Mouse (Mus musculus) spleen, postnatal 4 days (tissue): Measurements from ENCODE around the gene Olfr538.
"Not testable (repeated sequence)": the region's sequence is repeated elsewhere in the genome, so short reads cannot be mapped to it uniquely, and the experiment has no call there.

Experiments used
- DNase-seq, 2 experiments: peaks; one replicate each; pipeline ENCODE4 v3.0.0; 2022; ENCODE audit warnings: low spot score in 2 of 2

Olfr538 gene

DNA sequence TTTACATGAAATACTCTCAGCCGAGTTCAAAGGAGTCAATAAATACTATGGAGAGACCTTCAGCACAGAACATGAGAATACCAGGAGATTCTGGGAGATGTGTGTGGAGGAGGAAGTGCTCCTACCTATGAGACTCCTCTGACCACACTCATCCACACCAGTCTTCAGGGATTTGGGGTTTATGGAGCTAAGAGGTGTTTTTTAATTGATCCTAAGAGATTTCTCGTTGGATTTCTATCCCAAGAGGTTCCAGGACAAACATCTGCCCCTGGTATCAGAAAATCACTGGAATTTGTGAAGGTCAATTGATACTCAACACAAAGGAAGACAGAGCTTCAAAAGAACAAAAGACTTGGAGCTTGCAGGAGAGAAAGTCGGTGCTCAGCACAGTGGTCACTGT lies at the start of gene Olfr538:
Gene Olfr538, plus strand, starts transcription at position 301 of the 400 bp plus-strand sequence.
- no peak for DNase-seq

DNA sequence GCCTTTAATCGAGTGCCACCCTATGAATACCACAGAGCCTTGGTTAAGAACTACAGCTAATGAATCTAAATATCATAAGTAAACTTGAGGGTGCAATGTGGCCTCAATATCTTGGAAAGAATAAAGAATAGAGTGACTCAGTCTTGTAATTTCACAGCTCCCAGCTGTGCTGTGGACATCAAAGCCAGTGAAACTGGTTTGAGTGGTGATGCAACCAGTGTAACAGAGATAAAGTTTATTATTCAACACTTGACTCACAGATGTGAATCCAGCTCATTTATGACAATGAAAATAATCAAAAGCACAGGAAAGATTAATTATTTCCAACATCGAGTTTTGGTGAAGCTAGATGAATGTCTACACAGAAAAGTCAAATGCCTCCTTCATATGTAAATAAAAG lies 27.9 kb upstream of the Olfr538 start:
- DNase-seq: no peak

DNA sequence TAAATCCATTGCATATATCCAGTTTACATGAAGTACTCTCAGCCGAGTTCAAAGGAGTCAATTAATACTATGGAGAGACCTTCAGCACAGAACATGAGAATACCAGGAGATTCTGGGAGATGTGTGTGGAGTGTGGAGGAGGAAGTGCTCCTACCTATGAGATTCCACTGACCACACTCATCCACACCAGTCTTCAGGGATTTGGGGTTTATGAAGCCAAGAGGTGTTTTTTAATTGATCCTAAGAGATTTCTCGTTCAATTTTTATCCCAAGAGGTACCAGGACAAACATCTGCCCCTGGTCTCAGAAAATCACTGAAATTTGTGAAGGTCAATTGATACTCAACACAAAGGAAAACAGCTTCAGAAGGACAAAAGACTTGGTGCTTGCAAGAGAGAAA lies 33.3 kb downstream of the Olfr538 start, which contains the start of gene Olfr46:
Gene Olfr46, plus strand, starts transcription at position 301 of the 400 bp plus-strand sequence.
- DNase-seq: not testable (repeated sequence)
